Mouse (Mus musculus) c-Kit-positive CD71-positive TER-119-negative erythroid progenitor cells, embryonic 14.5 days (primary cell): ENCODE data around the gene Hmgb1.
"Not testable (repeated sequence)": the region's sequence is repeated elsewhere in the genome, so short reads cannot be mapped to it uniquely, and the experiment has no call there.

ENCODE experiments used
- DNase-seq: peaks from one replicate; pipeline ENCODE4 v3.0.0-alpha.2; 2013; ENCODE audit warnings: low read depth

Gene Hmgb1

GRCm38 (mm10) chr5:149147386-149148000 lies 36.8 kb downstream of the Hmgb1 start:
- no peak for DNase-seq

- no peak for DNase-seq
Observed at GRCm38 (mm10) chr5:149146691-149147090, 37.6 kb downstream of the Hmgb1 start.

- DNase-seq = no peak
Observed at GRCm38 (mm10) chr5:149143766-149144375, 40.4 kb downstream of the Hmgb1 start.

GRCm38 (mm10) chr5:149141155-149141554 lies 43.1 kb downstream of the Hmgb1 start:
- DNase-seq = not testable (repeated sequence)

GRCm38 (mm10) chr5:149140336-149140735 lies 44.0 kb downstream of the Hmgb1 start:
- DNase-seq = no peak

GRCm38 (mm10) chr5:149138087-149138486 lies 46.2 kb downstream of the Hmgb1 start:
- not testable (repeated sequence) for DNase-seq

GRCm38 (mm10) chr5:149137447-149137846 lies 46.8 kb downstream of the Hmgb1 start:
- no peak for DNase-seq

GRCm38 (mm10) chr5:149136933-149137365 lies 47.3 kb downstream of the Hmgb1 start:
- peak; percentile 65 for DNase-seq

GRCm38 (mm10) chr5:149135455-149136354 lies 48.6 kb downstream of the Hmgb1 start:
- no peak for DNase-seq

- no peak for DNase-seq
Observed at GRCm38 (mm10) chr5:149134751-149135454, 49.4 kb downstream of the Hmgb1 start.

- no peak for DNase-seq
Observed at GRCm38 (mm10) chr5:149128473-149128872, 55.8 kb downstream of the Hmgb1 start.

GRCm38 (mm10) chr5:149123795-149124194 lies 60.5 kb downstream of the Hmgb1 start:
- DNase-seq = no peak

- no peak for DNase-seq
Observed at GRCm38 (mm10) chr5:149119341-149119881, 64.9 kb downstream of the Hmgb1 start.

GRCm38 (mm10) chr5:149117815-149118547 lies 66.3 kb downstream of the Hmgb1 start:
- DNase-seq = no peak

GRCm38 (mm10) chr5:149114587-149114986 lies 69.7 kb downstream of the Hmgb1 start:
- DNase-seq = no peak

GRCm38 (mm10) chr5:149114034-149114433 lies 70.3 kb downstream of the Hmgb1 start:
- DNase-seq = no peak

GRCm38 (mm10) chr5:149113439-149113838 lies 70.8 kb downstream of the Hmgb1 start:
- no peak for DNase-seq

- DNase-seq = no peak
Observed at GRCm38 (mm10) chr5:149112559-149112958, 71.7 kb downstream of the Hmgb1 start.

- DNase-seq = no peak
Observed at GRCm38 (mm10) chr5:149109220-149109619, 75.1 kb downstream of the Hmgb1 start.

- DNase-seq = peak; percentile 40
Observed at GRCm38 (mm10) chr5:149108178-149108577, 76.1 kb downstream of the Hmgb1 start.

- DNase-seq = no peak
Observed at GRCm38 (mm10) chr5:149107566-149107965, 76.7 kb downstream of the Hmgb1 start.
